Mouse (Mus musculus) c-Kit-positive CD71-positive TER-119-negative erythroid progenitor cells, embryonic 14.5 days (primary cell): Measurements from ENCODE around the gene Zscan22.
"Not testable (repeated sequence)": the region's sequence is repeated elsewhere in the genome, so short reads cannot be mapped to it uniquely, and the experiment has no call there.

Experiments used
- DNase-seq: peaks from one replicate; pipeline ENCODE4 v3.0.0-alpha.2; 2013; ENCODE audit warnings: low read depth

Zscan22 gene

GRCm38 (mm10) chr7:12897655-12898410, at the start of gene Zscan22:
Gene Zscan22, plus strand, starts transcription at chr7:12897815.
- DNase-seq, result peak; percentile 87

- DNase-seq, result peak; percentile 40
Observed at GRCm38 (mm10) chr7:12874301-12874700, 23.3 kb upstream of the Zscan22 start.

GRCm38 (mm10) chr7:12880036-12880435, 17.6 kb upstream of the Zscan22 start:
- no peak for DNase-seq

- DNase-seq, result not testable (repeated sequence)
Observed at GRCm38 (mm10) chr7:12880497-12880896, 17.1 kb upstream of the Zscan22 start.

- DNase-seq, result peak; percentile 94
Observed at GRCm38 (mm10) chr7:12880911-12881660, 16.5 kb upstream of the Zscan22 start, which contains the start of gene Zfp128. Gene Zfp128, plus strand, starts transcription at chr7:12881177.

- DNase-seq, result no peak
Observed at GRCm38 (mm10) chr7:12886563-12887266, 10.9 kb upstream of the Zscan22 start.

- DNase-seq, result no peak
Observed at GRCm38 (mm10) chr7:12887585-12887984, 10.0 kb upstream of the Zscan22 start.

- no peak for DNase-seq
Observed at GRCm38 (mm10) chr7:12890928-12891327, 6.7 kb upstream of the Zscan22 start.

- DNase-seq, result no peak
Observed at GRCm38 (mm10) chr7:12891334-12891733, 6.3 kb upstream of the Zscan22 start.

- no peak for DNase-seq
Observed at GRCm38 (mm10) chr7:12901517-12901916, 3.9 kb downstream of the Zscan22 start.

GRCm38 (mm10) chr7:12903623-12904022, 6.0 kb downstream of the Zscan22 start:
- no peak for DNase-seq

- DNase-seq, result no peak
Observed at GRCm38 (mm10) chr7:12905146-12905545, 7.5 kb downstream of the Zscan22 start.

GRCm38 (mm10) chr7:12909498-12909962, 11.9 kb downstream of the Zscan22 start:
- peak; percentile 93 for DNase-seq

- DNase-seq, result peak; percentile 77
Observed at GRCm38 (mm10) chr7:12910181-12910668, 12.6 kb downstream of the Zscan22 start.

GRCm38 (mm10) chr7:12913556-12913955, 15.9 kb downstream of the Zscan22 start:
- no peak for DNase-seq

- DNase-seq, result not testable (repeated sequence)
Observed at GRCm38 (mm10) chr7:12920495-12920894, 22.9 kb downstream of the Zscan22 start.

- DNase-seq, result no peak
Observed at GRCm38 (mm10) chr7:12921318-12921704, 23.7 kb downstream of the Zscan22 start.

- peak; percentile 98 for DNase-seq
Observed at GRCm38 (mm10) chr7:12921705-12922465, 24.3 kb downstream of the Zscan22 start, which contains the start of gene Rps5. Gene Rps5, plus strand, starts transcription at chr7:12922290.

GRCm38 (mm10) chr7:12922729-12923128, 25.1 kb downstream of the Zscan22 start:
- no peak for DNase-seq

- DNase-seq, result no peak
Observed at GRCm38 (mm10) chr7:12926316-12926715, 28.7 kb downstream of the Zscan22 start.

- DNase-seq, result no peak
Observed at GRCm38 (mm10) chr7:12927191-12927680, 29.6 kb downstream of the Zscan22 start, which contains the start of gene Rnf225. Gene Rnf225, plus strand, starts transcription at chr7:12927416.
